8 mouse cellular contexts compared by ENCODE assay signal in genomic region chr11:115296471-115297210, GRCm38 (mm10). TPM values are rescaled to one million over a fixed set of nuclear protein-coding genes. Genes with fewer than 3 reads are reported as not detected.
DNase-seq lines count a peak whose midpoint lies in the region; ATAC-seq and TF ChIP-seq lines count a peak whose summit lies in the region.

No protein-coding gene starts in this region.

- 51% methylated on average over 21 of the region's 21 CpGs for WGBS in heart, embryonic 11.5 days (ENCODE audit: insufficient replicate concordance)
- WGBS in heart, postnatal 0 days: 45% methylated on average over 21 of the region's 21 CpGs
- 51% methylated on average over 21 of the region's 21 CpGs for WGBS in liver, embryonic 13.5 days (ENCODE audit: insufficient replicate concordance)

- intact Hi-C loops in heart, postnatal 10 days (cut with DNase I): no loop called here

- no peak for TF ChIP-seq CTCF in heart, postnatal 0 days (IDR thresholded peaks at IDR 0.05; ENCODE audit: low read depth)

- peaks cover 36% of the 10 kb centered on the region for H3K27me3 ChIP-seq in heart, embryonic 11.5 days (ENCODE audit: control insufficient read depth, insufficient read depth, low read length)
- H3K27me3 ChIP-seq in heart, postnatal 0 days (ENCODE audit: control insufficient read depth, insufficient read depth, low read length): peaks cover 14% of the 10 kb centered on the region; the same call in 1 of the 2 replicates
- H3K27me3 ChIP-seq in liver, embryonic 13.5 days: peaks cover 38% of the 10 kb centered on the region

- ATAC-seq in heart, embryonic 11.5 days (replicated peaks; ENCODE audit: insufficient number of reproducible peaks, low FRiP score, low TSS enrichment): no peak
- no peak for ATAC-seq in heart, postnatal 0 days (ENCODE audit: insufficient read depth, low read depth)
- no peak for ATAC-seq in liver, embryonic 13.5 days (ENCODE audit: low read depth)

- no peaks in the 10 kb centered on the region for H3K36me3 ChIP-seq in heart, embryonic 11.5 days (ENCODE audit: control insufficient read depth, insufficient read depth, low read length)
- H3K36me3 ChIP-seq in heart, postnatal 0 days (replicated peaks; ENCODE audit: control insufficient read depth, insufficient read depth, low read length): no peaks in the 10 kb centered on the region
- H3K36me3 ChIP-seq in liver, embryonic 13.5 days: peaks cover 4% of the 10 kb centered on the region; the same call in 1 of the 2 replicates

- H3K9ac ChIP-seq in heart, embryonic 11.5 days (ENCODE audit: low read depth, low read length): peak overlapping the region; percentile 11
- no peak overlapping the region for H3K9ac ChIP-seq in heart, postnatal 0 days (replicated peaks; ENCODE audit: low read depth, low read length)
- peak overlapping the region; percentile 58 for H3K9ac ChIP-seq in liver, embryonic 13.5 days

- TF ChIP-seq EP300 in heart, postnatal 0 days (IDR thresholded peaks at IDR 0.05; ENCODE audit: low read depth): no peak

- no peak for DNase-seq in heart, postnatal 10 days
- DNase-seq in cerebellum, adult 11 months: peak; percentile 64
- DNase-seq in heart, postnatal 0 days (ENCODE audit: low spot score): no peak
- DNase-seq in liver, embryonic 13.5 days: no peak
- no peak for DNase-seq in natural killer cell, adult 2 months (ENCODE audit: low spot score in 2 of 2)
- DNase-seq in ovary, postnatal 10 days (ENCODE audit: low spot score): no peak
- no peak for DNase-seq in frontal cortex, adult 2 months (ENCODE audit: extremely low spot score in 1 of 2, low spot score in 1 of 2)

- H3K4me3 ChIP-seq in heart, embryonic 11.5 days (ENCODE audit: low read depth, low read length): peak overlapping the region; percentile 40
- H3K4me3 ChIP-seq in heart, postnatal 0 days (ENCODE audit: low read depth, low read length): peak overlapping the region; percentile 50
- peak overlapping the region; percentile 48 for H3K4me3 ChIP-seq in liver, embryonic 13.5 days (replicated peaks)

- no peak overlapping the region for H3K27ac ChIP-seq in heart, embryonic 11.5 days (ENCODE audit: low read depth, low read length)
- no peak overlapping the region for H3K27ac ChIP-seq in heart, postnatal 0 days (ENCODE audit: low read depth)
- H3K27ac ChIP-seq in liver, embryonic 13.5 days: peak overlapping the region; percentile 39

- H3K9me3 ChIP-seq in heart, embryonic 11.5 days (replicated peaks; ENCODE audit: control insufficient read depth, low read length): no peaks in the 10 kb centered on the region
- no peaks in the 10 kb centered on the region for H3K9me3 ChIP-seq in heart, postnatal 0 days (replicated peaks; ENCODE audit: control insufficient read depth, low read length)
- no peaks in the 10 kb centered on the region for H3K9me3 ChIP-seq in liver, embryonic 13.5 days (replicated peaks)

- H3K4me2 ChIP-seq in heart, embryonic 11.5 days: peak overlapping the region; percentile 75
- H3K4me2 ChIP-seq in heart, postnatal 0 days (ENCODE audit: low read depth, low read length): peak overlapping the region; percentile 77
- H3K4me2 ChIP-seq in liver, embryonic 13.5 days: peak overlapping the region; percentile 56

- H3K4me1 ChIP-seq in heart, embryonic 11.5 days (ENCODE audit: control insufficient read depth, insufficient read depth, low read length): peaks cover 4% of the 10 kb centered on the region; the same call in 1 of the 2 replicates
- peaks cover 6% of the 10 kb centered on the region for H3K4me1 ChIP-seq in heart, postnatal 0 days (ENCODE audit: control insufficient read depth, insufficient read depth)
- H3K4me1 ChIP-seq in liver, embryonic 13.5 days (replicated peaks): peaks cover 19% of the 10 kb centered on the region; the same call in 1 of the 2 replicates

RNA-seq across cellular contexts. Expression of gene Fads6, which starts 0.8 kb away (rescaled TPM):
- 0.89 and 1.2 TPM in 2 replicates for polyA plus RNA-seq in heart, embryonic 11.5 days (2014; fragmentation: Nextera tagmentation; extraction: Ambion mirVana)
- 1 to 10 TPM in 1 of 2 experiments, under 1 TPM in 1; 0.89 to 1.2 TPM for total RNA-seq in heart, postnatal 10 days (2021)
- 2.9 and 3.5 TPM in 2 replicates for total RNA-seq in heart, postnatal 0 days (2014; rRNA removed; ENCODE audit: low replicate concordance)
- 0.33 and 0.34 TPM in 2 replicates for polyA plus RNA-seq in heart, postnatal 0 days (2015; fragmentation: Nextera tagmentation; extraction: Ambion mirVana)
- polyA plus RNA-seq in liver, embryonic 13.5 days (2015; fragmentation: Nextera tagmentation; extraction: Ambion mirVana): 2.0 and 2.2 TPM in 2 replicates
- polyA plus RNA-seq in frontal cortex, adult 2 months (2012; rRNA removed): 13.2 and 13.9 TPM in 2 replicates

RNA-seq across cellular contexts. Expression of gene Otop2, which starts 10.3 kb away (rescaled TPM):
- not detected in 2 replicates for polyA plus RNA-seq in heart, embryonic 11.5 days (2014; fragmentation: Nextera tagmentation; extraction: Ambion mirVana)
- not detected for total RNA-seq in heart, postnatal 10 days (2021)
- total RNA-seq in heart, postnatal 0 days (2014; rRNA removed; ENCODE audit: low replicate concordance): 0.12 TPM in 1 of 2 replicates, not detected in the other
- not detected in 2 replicates for polyA plus RNA-seq in heart, postnatal 0 days (2015; fragmentation: Nextera tagmentation; extraction: Ambion mirVana)
- polyA plus RNA-seq in liver, embryonic 13.5 days (2015; fragmentation: Nextera tagmentation; extraction: Ambion mirVana): not detected in 2 replicates
- 14.6 and 19.2 TPM in 2 replicates for polyA plus RNA-seq in frontal cortex, adult 2 months (2012; rRNA removed)

RNA-seq across cellular contexts. Expression of gene Fdxr, which starts 19.8 kb away (rescaled TPM):
- 10.0 and 12.0 TPM in 2 replicates for polyA plus RNA-seq in heart, embryonic 11.5 days (2014; fragmentation: Nextera tagmentation; extraction: Ambion mirVana)
- 1 to 10 TPM; 7.7 to 9.1 TPM for total RNA-seq in heart, postnatal 10 days (2021)
- total RNA-seq in heart, postnatal 0 days (2014; rRNA removed; ENCODE audit: low replicate concordance): 13.8 and 18.2 TPM in 2 replicates
- 9.6 and 10.1 TPM in 2 replicates for polyA plus RNA-seq in heart, postnatal 0 days (2015; fragmentation: Nextera tagmentation; extraction: Ambion mirVana)
- 16.3 and 18.2 TPM in 2 replicates for polyA plus RNA-seq in liver, embryonic 13.5 days (2015; fragmentation: Nextera tagmentation; extraction: Ambion mirVana)
- 33.1 and 34.4 TPM in 2 replicates for polyA plus RNA-seq in frontal cortex, adult 2 months (2012; rRNA removed)

RNA-seq across cellular contexts. Expression of gene Ush1g, which starts 25.2 kb away (rescaled TPM):
- polyA plus RNA-seq in heart, embryonic 11.5 days (2014; fragmentation: Nextera tagmentation; extraction: Ambion mirVana): 0.06 and 0.17 TPM in 2 replicates
- under 1 TPM; 0.07 to 0.12 TPM for total RNA-seq in heart, postnatal 10 days (2021)
- total RNA-seq in heart, postnatal 0 days (2014; rRNA removed; ENCODE audit: low replicate concordance): 0.31 TPM in 1 of 2 replicates, not detected in the other
- polyA plus RNA-seq in heart, postnatal 0 days (2015; fragmentation: Nextera tagmentation; extraction: Ambion mirVana): 0.03 and 0.05 TPM in 2 replicates
- polyA plus RNA-seq in liver, embryonic 13.5 days (2015; fragmentation: Nextera tagmentation; extraction: Ambion mirVana): 0.07 and 0.14 TPM in 2 replicates
- polyA plus RNA-seq in frontal cortex, adult 2 months (2012; rRNA removed): 7.8 and 8.6 TPM in 2 replicates

RNA-seq across cellular contexts. Expression of gene Grin2c, which starts 29.6 kb away (rescaled TPM):
- 0.13 TPM in 1 of 2 replicates, not detected in the other for polyA plus RNA-seq in heart, embryonic 11.5 days (2014; fragmentation: Nextera tagmentation; extraction: Ambion mirVana)
- total RNA-seq in heart, postnatal 10 days (2021): not detected
- total RNA-seq in heart, postnatal 0 days (2014; rRNA removed; ENCODE audit: low replicate concordance): 0.15 and 1.6 TPM in 2 replicates
- not detected in 2 replicates for polyA plus RNA-seq in heart, postnatal 0 days (2015; fragmentation: Nextera tagmentation; extraction: Ambion mirVana)
- polyA plus RNA-seq in liver, embryonic 13.5 days (2015; fragmentation: Nextera tagmentation; extraction: Ambion mirVana): 0.06 and 0.12 TPM in 2 replicates
- polyA plus RNA-seq in frontal cortex, adult 2 months (2012; rRNA removed): 55.1 and 55.6 TPM in 2 replicates

Comparison
In these comparisons a context has a peak if more than half of its experiments do, and no peak if none do; other contexts are left out.
1. RNA of gene Otop2, which starts 10.3 kb away (polyA plus RNA-seq): 14.6 to 19.2 TPM in frontal cortex, adult 2 months; not detected in heart, postnatal 0 days, not detected in liver, embryonic 13.5 days and not detected in heart, embryonic 11.5 days; every median in the first group is over 10 times any median in the second.
2. Peak in every context shown above with its lines, with median percentiles within 50 percentile points of each other: H3K4me2 ChIP-seq and H3K4me3 ChIP-seq.